Mouse (Mus musculus) cerebellum, postnatal 10 days (tissue): ENCODE results near the gene Spn.
A peak's percentile ranks its signal among the peaks of the same experiment; 100 is the strongest.

Experiments used
- DNase-seq, 2 experiments: peaks; one replicate each; pipeline ENCODE4 v3.0.0; 2021; ENCODE audit warnings: mixed read lengths in 2 of 2

The Spn gene

GRCm38 (mm10) chr7:127139562-127139961 is 1.9 kb upstream of the Spn start:
- no peak for DNase-seq

- no peak for DNase-seq
Measured at GRCm38 (mm10) chr7:127139100-127139499, 1.5 kb upstream of the Spn start.

GRCm38 (mm10) chr7:127136181-127137071 is 1.2 kb downstream of the Spn start:
- DNase-seq = no peak

- DNase-seq = no peak
Measured at GRCm38 (mm10) chr7:127134821-127135447, 2.7 kb downstream of the Spn start.

- DNase-seq = no peak
Measured at GRCm38 (mm10) chr7:127133125-127133524, 4.5 kb downstream of the Spn start.

- peak; percentile 85 to 87 for DNase-seq
Measured at GRCm38 (mm10) chr7:127129638-127130037, 8.0 kb downstream of the Spn start.

GRCm38 (mm10) chr7:127121911-127122270 is 15.7 kb downstream of the Spn start, which contains the start of gene Qprt:
Gene Qprt (minus strand): TSS chr7:127122226.
- DNase-seq = no peak

GRCm38 (mm10) chr7:127121061-127121910 is 16.3 kb downstream of the Spn start:
- DNase-seq = no peak

- no peak for DNase-seq
Measured at GRCm38 (mm10) chr7:127118671-127119445, 18.8 kb downstream of the Spn start.

- peak; percentile 35 to 53 for DNase-seq
Measured at GRCm38 (mm10) chr7:127117948-127118347, 19.7 kb downstream of the Spn start.

GRCm38 (mm10) chr7:127116331-127116935 is 21.2 kb downstream of the Spn start:
- DNase-seq = no peak

GRCm38 (mm10) chr7:127114920-127115319 is 22.7 kb downstream of the Spn start:
- no peak for DNase-seq

GRCm38 (mm10) chr7:127113614-127114259 is 23.9 kb downstream of the Spn start:
- no peak for DNase-seq

- no peak for DNase-seq
Measured at GRCm38 (mm10) chr7:127112921-127113597, 24.6 kb downstream of the Spn start.

GRCm38 (mm10) chr7:127112251-127112841 is 25.3 kb downstream of the Spn start:
- no peak for DNase-seq

- DNase-seq = peak; percentile 70 to 76
Measured at GRCm38 (mm10) chr7:127111461-127111860, 26.2 kb downstream of the Spn start.

GRCm38 (mm10) chr7:127110239-127111007 is 27.2 kb downstream of the Spn start:
- DNase-seq = peak; percentile 91 to 92

GRCm38 (mm10) chr7:127105551-127105950 is 32.1 kb downstream of the Spn start:
- peak; percentile 50 to 61 for DNase-seq

GRCm38 (mm10) chr7:127104560-127105332 is 32.9 kb downstream of the Spn start:
- DNase-seq = peak; percentile 89 to 93
